Mouse (Mus musculus) liver, embryonic 16.5 days (tissue): ENCODE results near the gene Gm11939. TPM values are rescaled to one million over a fixed set of nuclear protein-coding genes. Genes with fewer than 3 reads are reported as not detected.
"Not testable (repeated sequence)": the region's sequence is repeated elsewhere in the genome, so short reads cannot be mapped to it uniquely, and the experiment has no call there.

Experiments used
- ATAC-seq: fragments of 200-750 bp; cut with Nextera tagmentation; 2 replicates; pipeline ENCODE4 v1.8.0; 2017; ENCODE audit warnings: low read depth, mild to moderate bottlenecking, moderate number of reproducible peaks, moderate library complexity
- H3K27ac ChIP-seq: fragments of 300-500 bp; sonication (generic); 2 replicates; pipeline ENCODE4 v1.5.1; 2014; ENCODE audit warnings: mild to moderate bottlenecking, low read length
- H3K27me3 ChIP-seq: fragments of 300-500 bp; sonication (generic); 2 replicates; pipeline ENCODE4 v1.6.1; 2014; ENCODE audit warnings: low read depth, low read length, mixed read lengths; ENCODE audit not compliant: control insufficient read depth, insufficient read depth
- H3K36me3 ChIP-seq: fragments of 300-500 bp; sonication (generic); 2 replicates; pipeline ENCODE4 v1.6.1; 2014; ENCODE audit warnings: mild to moderate bottlenecking; ENCODE audit not compliant: control insufficient read depth, insufficient read depth
- H3K4me1 ChIP-seq: fragments of 300-500 bp; sonication (generic); 2 replicates; pipeline ENCODE4 v1.6.1; 2014; ENCODE audit warnings: low read depth, low read length, mixed read lengths; ENCODE audit not compliant: control insufficient read depth
- H3K4me2 ChIP-seq: fragments of 300-500 bp; sonication (generic); 2 replicates; pipeline ENCODE4 v1.6.1; 2014; ENCODE audit warnings: low read depth, low read length, mixed read lengths
- H3K4me3 ChIP-seq: fragments of 300-500 bp; sonication (generic); 2 replicates; pipeline ENCODE4 v1.5.1; 2014; ENCODE audit warnings: low read depth, mild to moderate bottlenecking, low read length
- H3K9ac ChIP-seq: fragments of 300-500 bp; sonication (generic); 2 replicates; pipeline ENCODE4 v1.6.1; 2014; ENCODE audit warnings: low read depth, low read length
- H3K9me3 ChIP-seq: fragments of 300-500 bp; sonication (generic); replicated peaks from 2 replicates; pipeline ENCODE4 v1.6.1; 2016; ENCODE audit warnings: low read length; ENCODE audit not compliant: control insufficient read depth
- WGBS: fragments of 180-500 bp; shearing (Covaris S2); extraction: QIAGEN DNeasy Blood & Tissue Kit; methylation state at CpG from one replicate; pipeline ENCODE4 v1.1.7; 2014; ENCODE audit not compliant: insufficient replicate concordance; 5-methylcytosine and 5-hydroxymethylcytosine counted together
- polyA plus RNA-seq: library from polyadenylated mRNA; unstranded; fragments of >200 nt; fragmentation: Nextera tagmentation; extraction: Ambion mirVana; gene quantifications from 2 replicates; pipeline ENCODE4 v1.2.1, GENCODE M21; 2015

Gm11939 gene
- polyA plus RNA-seq = not detected in 2 replicates

GRCm38 (mm10) chr11:99559366-99559765 is at the start of gene Gm11939:
TSS of gene Gm11939 (minus strand) at chr11:99559466.
- Histone ChIP-seq H3K27me3 (no peaks in the 10 kb centered on the region), H3K4me1 (no peaks in the 10 kb centered on the region), H3K9me3 (no peaks in the 10 kb centered on the region), H3K27ac (no peak within 1 kb of the TSS), H3K9ac (no peak within 1 kb of the TSS), H3K4me2 (no peak within 1 kb of the TSS), H3K4me3 (no peak within 1 kb of the TSS), H3K36me3 (no peaks in the 10 kb centered on the region)
- 67% methylated on average over 9 of the region's 9 CpGs for WGBS
- ATAC-seq = no peak

- WGBS = 36% methylated on average over 1 of the region's 1 CpGs
- not testable (repeated sequence) for H3K9me3 ChIP-seq, H3K9ac ChIP-seq, H3K36me3 ChIP-seq, ATAC-seq, H3K27ac ChIP-seq, H3K4me2 ChIP-seq, H3K4me1 ChIP-seq, H3K27me3 ChIP-seq, H3K4me3 ChIP-seq
These were observed 43.9 kb upstream of the Gm11939 start, which contains the start of gene Gm11938 for GRCm38 (mm10) chr11:99603208-99603607. TSS of gene Gm11938 (minus strand) at chr11:99603308.

- H3K4me1 ChIP-seq, H3K9me3 ChIP-seq, H3K27ac ChIP-seq, H3K9ac ChIP-seq, H3K36me3 ChIP-seq, H3K4me3 ChIP-seq, H3K27me3 ChIP-seq, ATAC-seq, H3K4me2 ChIP-seq: not testable (repeated sequence)
- WGBS = 76% methylated on average over 4 of the region's 6 CpGs
These were observed 38.5 kb upstream of the Gm11939 start, which contains the start of gene Krtap9-3 for GRCm38 (mm10) chr11:99597742-99598141. TSS of gene Krtap9-3 (minus strand) at chr11:99598105.

- H3K4me3 ChIP-seq = no peak within 1 kb of the TSS
- no peaks in the 10 kb centered on the region for H3K27me3 ChIP-seq
- WGBS = 72% methylated on average over 6 of the region's 6 CpGs
- ATAC-seq = no peak
- no peaks in the 10 kb centered on the region for H3K4me1 ChIP-seq
- no peaks in the 10 kb centered on the region for H3K36me3 ChIP-seq
- no peaks in the 10 kb centered on the region for H3K9me3 ChIP-seq
- no peak within 1 kb of the TSS for H3K9ac ChIP-seq
- no peak within 1 kb of the TSS for H3K27ac ChIP-seq
- no peak within 1 kb of the TSS for H3K4me2 ChIP-seq
These were observed 31.7 kb upstream of the Gm11939 start, which contains the start of gene Krtap1-3 for GRCm38 (mm10) chr11:99590981-99591380. TSS of gene Krtap1-3 (minus strand) at chr11:99591339.

GRCm38 (mm10) chr11:99585096-99585495 is 25.8 kb upstream of the Gm11939 start:
- H3K9me3 ChIP-seq = no peaks in the 10 kb centered on the region
- no peaks in the 10 kb centered on the region for H3K36me3 ChIP-seq
- no peaks in the 10 kb centered on the region for H3K4me1 ChIP-seq
- no peak overlapping the region for H3K4me2 ChIP-seq
- H3K9ac ChIP-seq = no peak overlapping the region
- no peaks in the 10 kb centered on the region for H3K27me3 ChIP-seq
- ATAC-seq = no peak
- 69% methylated on average over 7 of the region's 7 CpGs for WGBS
- no peak overlapping the region for H3K4me3 ChIP-seq
- H3K27ac ChIP-seq = no peak overlapping the region

- no peaks in the 10 kb centered on the region for H3K9me3 ChIP-seq
- H3K4me2 ChIP-seq = no peak within 1 kb of the TSS
- ATAC-seq = no peak
- no peaks in the 10 kb centered on the region for H3K27me3 ChIP-seq
- H3K4me1 ChIP-seq = no peaks in the 10 kb centered on the region
- WGBS = 67% methylated on average over 5 of the region's 5 CpGs
- H3K9ac ChIP-seq = no peak within 1 kb of the TSS
- no peak within 1 kb of the TSS for H3K4me3 ChIP-seq
- H3K27ac ChIP-seq = no peak within 1 kb of the TSS
- H3K36me3 ChIP-seq = no peaks in the 10 kb centered on the region
These were observed 24.0 kb upstream of the Gm11939 start, which contains the start of gene Krtap1-4 for GRCm38 (mm10) chr11:99583245-99583704. TSS of gene Krtap1-4 (minus strand) at chr11:99583654.

- no peaks in the 10 kb centered on the region for H3K9me3 ChIP-seq
- no peak overlapping the region for H3K9ac ChIP-seq
- H3K27ac ChIP-seq = no peak overlapping the region
- 60% methylated on average over 6 of the region's 6 CpGs for WGBS
- H3K4me2 ChIP-seq = no peak overlapping the region
- H3K4me1 ChIP-seq = no peaks in the 10 kb centered on the region
- no peak overlapping the region for H3K4me3 ChIP-seq
- no peaks in the 10 kb centered on the region for H3K27me3 ChIP-seq
- no peaks in the 10 kb centered on the region for H3K36me3 ChIP-seq
- ATAC-seq = no peak
These were observed 22.3 kb upstream of the Gm11939 start for GRCm38 (mm10) chr11:99581564-99581963.

GRCm38 (mm10) chr11:99581051-99581450 is 21.8 kb upstream of the Gm11939 start:
- H3K4me3 ChIP-seq = no peak overlapping the region
- H3K36me3 ChIP-seq = no peaks in the 10 kb centered on the region
- no peak for ATAC-seq
- no peaks in the 10 kb centered on the region for H3K9me3 ChIP-seq
- H3K27ac ChIP-seq = no peak overlapping the region
- no peak overlapping the region for H3K9ac ChIP-seq
- 72% methylated on average over 5 of the region's 5 CpGs for WGBS
- no peaks in the 10 kb centered on the region for H3K4me1 ChIP-seq
- H3K4me2 ChIP-seq = no peak overlapping the region
- no peaks in the 10 kb centered on the region for H3K27me3 ChIP-seq

GRCm38 (mm10) chr11:99580636-99581035 is 21.4 kb upstream of the Gm11939 start, which contains the start of gene Krtap1-5:
TSS of gene Krtap1-5 (minus strand) at chr11:99581016.
- Histone ChIP-seq H3K4me1 (no peaks in the 10 kb centered on the region), H3K4me2 (no peak within 1 kb of the TSS), H3K9me3 (no peaks in the 10 kb centered on the region), H3K4me3 (no peak within 1 kb of the TSS), H3K27me3 (no peaks in the 10 kb centered on the region), H3K36me3 (no peaks in the 10 kb centered on the region), H3K27ac (no peak within 1 kb of the TSS), H3K9ac (no peak within 1 kb of the TSS)
- 77% methylated on average over 6 of the region's 6 CpGs for WGBS
- ATAC-seq = no peak
